Mouse (Mus musculus) ES-Bruce4 (cell line): Measurements from ENCODE around the gene Neurl3.

Experiments
- CTCF ChIP-seq: IDR thresholded peaks from one replicate; pipeline ENCODE4 v1.8.1; 2011; ENCODE audit warnings: low read depth, low read length
- POLR2A ChIP-seq: IDR thresholded peaks from one replicate; pipeline ENCODE4 v1.8.1; 2011; ENCODE audit warnings: low read length; ENCODE audit not compliant: insufficient read depth

DNA sequence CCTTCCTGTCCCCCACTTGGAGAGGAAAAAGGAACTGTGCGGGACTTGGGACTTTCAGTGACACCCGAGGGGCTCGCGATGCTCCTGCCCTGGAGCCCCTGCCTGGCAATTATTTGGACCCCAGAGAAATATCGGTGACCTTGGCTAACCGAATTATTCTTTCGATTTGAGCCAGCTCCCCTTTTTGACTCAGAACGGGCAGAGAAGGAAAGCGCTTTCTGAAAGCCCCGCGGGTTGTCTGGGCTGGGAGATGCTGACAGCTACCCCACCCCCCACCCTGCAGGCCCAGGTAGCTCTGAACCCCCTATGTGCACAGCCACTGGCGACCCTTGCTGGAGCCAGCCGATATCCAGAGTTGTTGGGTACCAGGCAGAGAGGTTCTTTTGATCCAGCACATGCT, 24.6 kb upstream of the Neurl3 start:
- TF ChIP-seq CTCF, result no peak
- TF ChIP-seq POLR2A, result no peak
